Mouse (Mus musculus) G1E (cell line): ENCODE data around the gene Clca3a1. TPM values are rescaled to one million over a fixed set of nuclear protein-coding genes. Genes with fewer than 3 reads are reported as not detected.
A peak's percentile ranks its signal among the peaks of the same experiment; 100 is the strongest.
"Not testable (repeated sequence)": the region's sequence is repeated elsewhere in the genome, so short reads cannot be mapped to it uniquely, and the experiment has no call there.

Experiments used
- ATAC-seq: 2 replicates; pipeline ENCODE4 v1.8.0; 2016; ENCODE audit warnings: mild to moderate bottlenecking; ENCODE audit not compliant: insufficient number of reproducible peaks, poor library complexity, low FRiP score, severe bottlenecking; ENCODE audit errors: extremely low read depth
- DNase-seq: peaks from one replicate; pipeline ENCODE4 v3.0.0; 2012; ENCODE audit warnings: low spot score
- H3K27me3 ChIP-seq: 2 replicates; pipeline ENCODE4 v1.6.1; 2012; ENCODE audit warnings: mild to moderate bottlenecking, low read length, inconsistent platforms; ENCODE audit not compliant: insufficient read depth
- H3K36me3 ChIP-seq: replicated peaks from 2 replicates; pipeline ENCODE3; 2012; ENCODE audit warnings: mild to moderate bottlenecking, inconsistent platforms
- H3K4me1 ChIP-seq: 2 replicates; pipeline ENCODE4 v1.6.1; 2012; ENCODE audit warnings: low read depth, low read length, inconsistent platforms, mixed read lengths; ENCODE audit not compliant: insufficient read depth
- H3K4me3 ChIP-seq: 2 replicates; pipeline ENCODE4 v1.5.1; 2012; ENCODE audit warnings: low read depth, mild to moderate bottlenecking, inconsistent platforms, low read length, moderate library complexity, mixed read lengths
- H3K9me3 ChIP-seq: replicated peaks from 2 replicates; pipeline ENCODE4 v1.6.1; 2012; ENCODE audit warnings: inconsistent platforms
- CTCF ChIP-seq: IDR thresholded peaks from 2 replicates; pipeline ENCODE4 v1.5.1; 2012; ENCODE audit warnings: low read depth, low read length, inconsistent platforms, mixed read lengths
- GATA1 ChIP-seq: IDR thresholded peaks from 2 replicates; pipeline ENCODE4 v1.6.1; 2012; ENCODE audit warnings: borderline replicate concordance, low read length, inconsistent platforms, mixed read lengths
- GATA2 ChIP-seq: IDR thresholded peaks from 2 replicates; pipeline ENCODE4 v1.6.1; 2012; ENCODE audit warnings: low read depth, low read length, inconsistent platforms, borderline replicate concordance
- POLR2AphosphoS5 ChIP-seq: IDR thresholded peaks from 2 replicates; pipeline ENCODE4 v1.6.1; 2012; ENCODE audit warnings: low read depth, low read length, inconsistent platforms; ENCODE audit not compliant: insufficient replicate concordance
- TAL1 ChIP-seq: conservative IDR thresholded peaks from 2 replicates; pipeline ENCODE4 v1.6.1; 2012; ENCODE audit warnings: low read depth, low read length, inconsistent platforms, mixed read lengths
- polyA plus RNA-seq: library from polyadenylated mRNA; stranded (reverse); fragments of >175 nt; gene quantifications from 2 replicates; pipeline ENCODE4 v1.2.3, GENCODE M21; 2012
- total RNA-seq, 2 experiments: library from RNA; stranded (forward) in 1 of 2; stranded (reverse) in 1 of 2; fragments of 200-1000 nt in 1 of 2; fragments of >200 nt in 1 of 2; fragmentation: Nextera tagmentation in 1 of 2; gene quantifications; 2 replicates each; pipeline ENCODE4 v1.2.3; 2014 to 2017

Clca3a1 gene
- total and polyA plus RNA-seq, 3 experiments: 1.8 to 61.1 (median 19.8) TPM

- DNase-seq (no peak), ATAC-seq (no peak)
Measured at GRCm38 (mm10) chr3:144723455-144723854, 37.3 kb downstream of the Clca3a1 start.

GRCm38 (mm10) chr3:144722566-144722965, 38.2 kb downstream of the Clca3a1 start:
- H3K27me3 ChIP-seq, H3K36me3 ChIP-seq, DNase-seq, ATAC-seq, H3K4me3 ChIP-seq, H3K9me3 ChIP-seq: not testable (repeated sequence)
- H3K4me1 ChIP-seq: peaks cover 40% of the 10 kb centered on the region

More at GRCm38 (mm10) chr3:144723455-144723854, 37.3 kb downstream of the Clca3a1 start:
- no peaks in the 10 kb centered on the region for H3K36me3 ChIP-seq
- no peaks in the 10 kb centered on the region for H3K27me3 ChIP-seq
- TF ChIP-seq GATA2: no peak
- TF ChIP-seq CTCF: peak; percentile 63
- peaks cover 33% of the 10 kb centered on the region for H3K4me1 ChIP-seq
- no peak overlapping the region for H3K4me3 ChIP-seq
- no peaks in the 10 kb centered on the region for H3K9me3 ChIP-seq

- H3K36me3 ChIP-seq: peaks cover 3% of the 10 kb centered on the region
- DNase-seq: no peak
- no peaks in the 10 kb centered on the region for H3K27me3 ChIP-seq
- ATAC-seq: no peak
- H3K9me3 ChIP-seq: no peaks in the 10 kb centered on the region
- no peak for TF ChIP-seq CTCF
- TF ChIP-seq POLR2AphosphoS5: no peak
- no peak for TF ChIP-seq GATA2
- no peak for TF ChIP-seq TAL1
- no peak for TF ChIP-seq GATA1
- H3K4me1 ChIP-seq: peaks cover 45% of the 10 kb centered on the region
- H3K4me3 ChIP-seq: peak overlapping the region; percentile 57; the same call in 1 of the 2 replicates
Measured at GRCm38 (mm10) chr3:144721860-144722256, 38.9 kb downstream of the Clca3a1 start.

GRCm38 (mm10) chr3:144721077-144721859, 39.5 kb downstream of the Clca3a1 start:
- Histone ChIP-seq H3K4me1 (peaks cover 47% of the 10 kb centered on the region), H3K27me3 (no peaks in the 10 kb centered on the region), H3K4me3 (peak overlapping the region; percentile 98; the same call in 1 of the 2 replicates), H3K9me3 (no peaks in the 10 kb centered on the region), H3K36me3 (peaks cover 3% of the 10 kb centered on the region)
- ATAC-seq (no peak), DNase-seq (no peak)
- TF ChIP-seq TAL1: no peak
- no peak for TF ChIP-seq GATA2
- no peak for TF ChIP-seq GATA1
- no peak for TF ChIP-seq CTCF
- TF ChIP-seq POLR2AphosphoS5: no peak

GRCm38 (mm10) chr3:144719901-144720747, 40.7 kb downstream of the Clca3a1 start, which contains the start of gene Sh3glb1:
Gene Sh3glb1 (minus strand): TSS chr3:144720335.
- H3K4me1 ChIP-seq: peaks cover 52% of the 10 kb centered on the region
- no peaks in the 10 kb centered on the region for H3K27me3 ChIP-seq
- H3K4me3 ChIP-seq: peak within 1 kb of the TSS; percentile 98
- ATAC-seq: peak; percentile 56
- peak; percentile 86 for DNase-seq
- H3K9me3 ChIP-seq: no peaks in the 10 kb centered on the region
- TF ChIP-seq GATA2 (no peak), TAL1 (no peak), CTCF (peak; percentile 93), POLR2AphosphoS5 (no peak)
- peaks cover 10% of the 10 kb centered on the region for H3K36me3 ChIP-seq

- Histone ChIP-seq H3K27me3 (no peaks in the 10 kb centered on the region), H3K4me3 (peak overlapping the region; percentile 98), H3K9me3 (no peaks in the 10 kb centered on the region), H3K36me3 (peaks cover 16% of the 10 kb centered on the region), H3K4me1 (peaks cover 56% of the 10 kb centered on the region)
- peak; percentile 35 for DNase-seq
- TF ChIP-seq TAL1 (no peak), GATA1 (no peak), POLR2AphosphoS5 (no peak), GATA2 (no peak), CTCF (no peak)
- no peak; the same call in 1 of the 2 replicates for ATAC-seq
Measured at GRCm38 (mm10) chr3:144719088-144719900, 41.5 kb downstream of the Clca3a1 start.
